Mouse (Mus musculus) lung, postnatal 36 days (tissue): ENCODE data around the gene Ankib1.
"Not testable (repeated sequence)": the region's sequence is repeated elsewhere in the genome, so short reads cannot be mapped to it uniquely, and the experiment has no call there.

Experiments used
- DNase-seq: peaks from one replicate; pipeline ENCODE4 v3.0.0; 2022; ENCODE audit warnings: mixed read lengths

Ankib1 gene

GRCm38 (mm10) chr5:3723415-3723814, 79.3 kb downstream of the Ankib1 start:
- no peak for DNase-seq

GRCm38 (mm10) chr5:3722873-3723272, 79.9 kb downstream of the Ankib1 start:
- no peak for DNase-seq

DNA sequence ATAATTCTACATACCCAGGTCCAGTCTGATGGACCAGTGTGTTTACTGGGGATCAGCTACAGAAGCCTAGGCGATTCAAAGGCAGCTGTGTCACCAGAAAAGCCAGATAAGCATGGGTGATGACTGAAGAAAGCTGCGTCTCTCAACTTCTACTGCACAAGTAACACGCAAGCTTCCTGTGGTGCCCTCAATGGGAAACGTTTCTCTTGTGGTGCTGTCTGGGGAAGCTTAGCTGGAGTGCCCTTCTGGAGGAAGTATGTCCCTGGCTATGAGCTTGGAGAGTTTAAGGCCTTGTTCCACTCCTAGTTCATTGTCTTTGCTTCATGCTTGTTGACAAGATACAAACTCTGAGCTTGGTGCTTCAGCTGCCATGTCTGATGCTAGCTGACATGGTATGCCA, 83.4 kb downstream of the Ankib1 start:
- no peak for DNase-seq

GRCm38 (mm10) chr5:3715800-3716199, 86.9 kb downstream of the Ankib1 start:
- no peak for DNase-seq

GRCm38 (mm10) chr5:3702180-3702579, 100.5 kb downstream of the Ankib1 start:
- no peak for DNase-seq

DNA sequence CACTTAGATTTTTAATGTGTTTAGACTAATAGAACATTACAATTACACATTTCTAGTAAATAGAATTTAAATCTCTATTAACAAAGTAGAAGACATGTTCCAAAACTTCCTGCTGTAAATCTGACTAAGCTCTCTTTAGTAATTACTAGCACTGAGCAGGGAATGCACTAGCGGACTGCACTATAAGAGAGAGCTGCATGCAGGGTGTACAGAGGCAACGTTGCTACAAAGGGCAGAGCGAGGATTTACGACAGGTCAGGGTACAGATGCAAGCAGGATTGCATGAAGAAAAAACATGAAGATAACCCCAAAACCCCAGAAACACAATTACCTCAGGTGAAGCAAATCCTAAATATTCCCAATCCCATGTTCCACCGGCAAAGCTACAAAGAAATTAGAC, 102.7 kb downstream of the Ankib1 start:
- DNase-seq = no peak

DNA sequence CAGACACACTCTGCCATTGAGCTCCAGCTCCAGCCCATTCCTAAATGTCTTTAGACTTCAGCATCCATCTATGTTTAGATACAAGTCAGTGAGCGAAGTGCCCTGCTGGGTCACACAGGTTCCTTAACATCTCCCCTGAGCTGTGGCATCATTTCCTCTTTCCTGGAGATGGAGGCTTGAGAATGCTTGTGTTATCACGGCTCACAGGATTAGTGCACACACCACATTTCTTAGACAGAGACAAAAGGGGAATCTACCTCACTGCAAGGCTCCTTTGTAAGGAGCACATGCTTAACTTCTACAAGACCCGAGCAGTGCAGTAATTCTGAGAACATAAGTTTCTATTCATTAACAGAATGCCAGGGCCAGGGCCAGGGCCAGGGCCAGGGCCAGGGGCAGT, 106.7 kb downstream of the Ankib1 start:
- no peak for DNase-seq

- no peak for DNase-seq
Observed at GRCm38 (mm10) chr5:3695191-3695590, 107.5 kb downstream of the Ankib1 start.

DNA sequence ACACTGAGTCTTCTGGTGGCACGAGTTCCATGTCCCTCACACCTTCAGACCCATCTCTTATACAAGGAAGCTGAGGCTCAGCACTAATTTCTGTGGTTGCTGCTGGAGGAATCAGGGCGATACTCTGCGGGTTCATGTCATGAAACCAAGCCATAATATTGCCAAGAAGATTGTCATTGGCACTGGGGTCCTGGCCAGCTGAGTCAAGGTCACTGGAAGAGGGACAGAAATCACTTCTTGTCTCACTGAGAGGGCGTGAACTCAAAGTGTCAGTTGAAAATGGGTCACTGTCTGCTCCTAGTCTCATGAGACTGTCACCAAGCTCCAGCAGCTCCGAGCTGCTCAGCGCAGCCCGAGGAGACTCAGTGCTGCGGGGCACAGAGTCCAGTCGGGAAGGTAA, 109.8 kb downstream of the Ankib1 start:
- no peak for DNase-seq

DNA sequence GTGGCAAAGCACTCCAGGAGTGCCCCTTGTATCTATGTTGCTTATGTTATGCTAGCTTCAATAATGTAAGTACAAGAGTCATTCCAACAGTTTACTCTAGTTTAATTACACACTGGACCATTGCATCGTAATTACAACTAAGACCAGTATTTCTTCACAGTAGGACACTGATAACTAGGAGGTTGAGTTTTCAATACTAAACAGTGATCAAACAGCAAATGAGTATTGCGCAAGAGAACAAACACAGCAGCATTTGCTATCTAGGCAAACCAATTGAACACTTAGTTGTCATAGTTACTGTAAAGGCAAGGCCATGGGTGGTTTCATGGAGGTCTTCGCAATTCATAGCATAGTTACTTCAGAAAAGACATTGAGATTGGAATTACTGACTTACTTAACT, 111.4 kb downstream of the Ankib1 start:
- no peak for DNase-seq

GRCm38 (mm10) chr5:3688298-3688697, 114.4 kb downstream of the Ankib1 start:
- DNase-seq = no peak

DNA sequence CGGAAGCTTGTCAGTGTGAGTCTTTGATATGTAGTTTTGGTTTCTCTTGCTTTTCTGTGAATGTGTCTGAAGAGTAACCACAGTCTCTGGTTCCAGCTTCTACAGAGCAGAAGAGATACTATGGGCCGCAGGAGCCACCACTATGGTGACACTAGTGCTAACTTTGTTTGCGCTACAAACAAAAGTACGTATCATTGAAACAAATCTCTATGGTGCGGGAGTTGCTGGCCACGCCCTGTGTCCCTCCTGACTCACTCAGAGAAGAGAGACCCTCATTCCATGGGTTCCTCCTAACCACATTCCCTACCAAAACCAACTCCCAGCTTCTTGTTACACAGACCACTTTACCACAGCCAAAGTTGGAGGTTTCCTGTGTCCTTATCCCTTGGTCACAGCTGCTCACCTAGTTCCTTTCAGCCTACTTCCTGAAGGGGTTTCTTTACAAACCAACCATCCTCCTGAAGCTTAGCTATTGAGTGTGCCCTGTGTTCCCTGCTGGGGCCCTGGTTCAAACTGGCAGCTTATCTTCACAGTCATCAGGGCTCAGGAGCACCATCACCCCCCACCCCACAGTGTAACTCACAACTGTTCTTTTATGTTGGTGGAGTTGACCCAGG, 132.7 kb downstream of the Ankib1 start:
- no peak for DNase-seq

- DNase-seq = no peak
Observed at GRCm38 (mm10) chr5:3666585-3666984, 136.1 kb downstream of the Ankib1 start.

DNA sequence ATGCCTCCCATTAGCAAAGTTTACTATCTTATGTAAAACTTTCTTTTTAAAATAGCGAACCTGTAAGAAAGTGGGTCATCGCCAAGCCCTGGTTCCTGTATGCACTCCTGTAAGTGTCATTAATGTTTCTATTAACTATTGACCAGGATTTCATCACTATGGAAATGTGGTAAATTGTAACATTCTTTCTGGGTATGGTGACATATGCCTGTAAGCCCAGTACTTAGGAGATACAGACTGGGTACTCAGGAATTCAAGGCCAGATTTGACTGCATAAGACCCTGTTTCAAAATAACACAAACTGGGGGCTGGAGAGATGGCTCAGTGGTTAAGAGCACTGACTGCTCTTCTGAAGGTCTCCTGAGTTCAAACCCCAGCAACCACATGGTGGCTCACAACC, 137.5 kb downstream of the Ankib1 start:
- DNase-seq = no peak

GRCm38 (mm10) chr5:3657085-3657484, 145.6 kb downstream of the Ankib1 start, which contains the start of gene Gatad1:
Gene Gatad1 (minus strand): TSS chr5:3657185.
- DNase-seq = no peak

DNA sequence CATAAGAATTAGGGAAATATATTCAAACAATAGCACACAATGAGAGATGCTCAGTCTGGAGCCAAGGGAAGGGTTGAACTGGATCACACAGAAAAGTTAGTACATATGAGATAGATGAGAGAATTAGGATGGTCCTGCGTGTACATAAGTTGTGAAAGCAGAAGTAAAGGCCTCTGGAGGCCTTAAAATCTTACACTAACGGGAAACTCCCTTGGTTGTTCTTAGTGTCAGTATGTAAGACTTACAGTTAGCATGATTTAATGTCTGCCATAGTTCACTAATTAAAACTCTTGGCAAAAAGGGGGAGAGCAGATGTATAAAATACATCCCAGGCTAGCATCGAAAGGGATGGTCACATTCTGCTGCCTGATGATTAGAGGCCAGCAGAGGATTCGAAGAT, 148.9 kb downstream of the Ankib1 start:
- no peak for DNase-seq

- not testable (repeated sequence) for DNase-seq
Observed at GRCm38 (mm10) chr5:3652903-3653575, 149.7 kb downstream of the Ankib1 start.

GRCm38 (mm10) chr5:3651621-3652020, 151.1 kb downstream of the Ankib1 start:
- DNase-seq = no peak

GRCm38 (mm10) chr5:3650881-3651280, 151.8 kb downstream of the Ankib1 start, which contains the start of gene Tmbim7:
Gene Tmbim7 (plus strand): TSS chr5:3651181.
- no peak for DNase-seq

DNA sequence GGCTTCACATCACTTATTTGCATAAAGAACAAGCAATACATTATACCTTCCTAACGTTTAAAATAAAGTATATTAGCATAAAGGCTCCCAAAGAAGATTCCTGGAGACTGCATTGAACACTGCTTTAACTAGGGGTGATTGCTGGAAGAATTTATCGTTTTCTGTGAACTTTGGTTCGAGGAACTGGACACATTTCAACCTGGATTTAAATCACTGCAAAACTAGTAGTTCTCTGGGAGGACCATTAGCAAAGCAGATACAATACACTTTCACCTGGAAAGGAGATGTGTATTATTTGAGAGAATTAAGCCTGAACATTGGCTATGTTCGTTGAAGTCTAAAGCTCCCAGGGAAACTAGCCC, 153.9 kb downstream of the Ankib1 start:
- DNase-seq = no peak

DNA sequence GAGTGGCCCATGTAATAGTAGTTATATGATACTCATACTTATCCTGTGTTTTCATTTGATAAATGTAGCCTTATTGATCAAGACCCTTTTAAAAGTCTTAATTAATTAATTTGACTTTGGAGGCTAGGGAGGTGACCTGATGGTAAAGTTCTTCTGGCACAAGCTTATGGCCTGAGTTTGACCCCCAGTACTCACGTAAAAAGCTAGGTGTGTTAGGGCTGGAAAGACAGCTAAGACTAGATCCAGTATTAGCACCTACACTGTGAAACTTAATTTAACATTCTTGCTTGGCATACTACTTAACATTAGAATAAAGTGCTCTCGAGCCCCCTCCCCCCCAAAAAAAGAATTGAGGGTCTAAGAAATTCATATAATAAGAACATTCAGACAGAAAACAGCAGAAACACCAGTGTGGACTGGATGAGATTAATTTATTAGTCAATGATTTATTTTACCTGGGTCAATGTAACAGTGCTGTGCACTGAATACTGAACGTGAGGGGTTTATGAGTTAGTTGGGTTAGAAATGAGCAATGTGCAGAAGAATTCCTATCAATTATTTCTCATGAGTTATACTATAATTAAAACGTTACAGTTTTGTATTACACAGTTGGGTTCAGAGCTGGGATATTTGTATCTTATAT, 154.4 kb downstream of the Ankib1 start:
- no peak for DNase-seq

DNA sequence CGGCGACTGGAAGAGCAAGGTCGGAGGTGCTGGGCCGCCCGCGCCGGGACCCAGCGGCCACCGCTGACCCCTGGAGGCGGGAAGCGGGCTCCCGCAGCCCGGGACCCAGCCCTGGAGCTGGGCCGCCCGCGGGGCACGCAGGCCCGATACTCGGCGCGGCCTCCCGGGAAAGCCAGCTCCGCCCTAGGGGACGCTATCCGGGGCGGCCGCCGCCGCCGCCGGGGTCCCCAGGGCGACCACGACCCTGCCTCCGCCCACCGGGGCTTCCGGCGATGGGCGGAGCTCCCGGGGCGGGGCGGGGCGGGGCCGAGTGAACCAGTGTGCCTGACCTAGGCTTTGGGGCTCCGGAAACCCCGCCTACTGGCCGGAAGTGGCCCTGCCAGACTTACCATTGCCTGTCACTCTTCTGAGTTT, 155.0 kb downstream of the Ankib1 start:
- DNase-seq = peak; percentile 96

DNA sequence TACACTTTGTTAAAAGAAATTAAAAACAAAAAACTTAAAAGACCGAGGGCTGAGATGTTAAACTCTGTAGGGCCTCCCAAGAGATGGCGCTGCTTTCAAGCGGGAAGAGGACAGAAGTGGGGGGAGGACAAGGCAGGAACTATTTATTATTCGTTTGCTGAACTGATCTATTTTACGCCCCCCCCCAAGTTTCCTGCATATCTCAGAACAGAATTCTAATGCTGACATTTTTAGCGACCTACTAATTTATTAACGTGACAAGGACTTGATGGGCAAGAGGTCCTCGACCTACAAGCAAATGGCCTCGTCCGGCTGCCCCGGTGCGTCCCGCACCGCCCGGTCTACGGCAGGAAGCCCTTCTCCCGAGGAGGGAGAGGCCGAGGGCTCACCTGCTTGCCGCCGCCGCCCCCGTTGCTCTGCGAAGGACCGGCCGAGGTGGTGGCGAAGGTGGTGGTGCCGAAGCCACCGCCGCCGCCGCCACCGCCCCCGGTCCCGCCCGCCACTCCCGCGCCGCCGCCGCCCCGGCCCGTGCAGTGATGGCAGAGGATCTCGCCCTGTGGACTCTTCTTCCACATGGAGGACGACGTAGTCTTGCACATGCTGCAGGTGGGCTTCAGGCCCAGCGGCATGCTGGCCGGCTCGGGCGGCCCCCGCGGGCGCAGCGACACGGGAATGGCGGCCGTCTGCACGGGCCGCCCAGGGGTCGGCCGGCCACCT, 155.6 kb downstream of the Ankib1 start:
- DNase-seq = peak; percentile 70

DNA sequence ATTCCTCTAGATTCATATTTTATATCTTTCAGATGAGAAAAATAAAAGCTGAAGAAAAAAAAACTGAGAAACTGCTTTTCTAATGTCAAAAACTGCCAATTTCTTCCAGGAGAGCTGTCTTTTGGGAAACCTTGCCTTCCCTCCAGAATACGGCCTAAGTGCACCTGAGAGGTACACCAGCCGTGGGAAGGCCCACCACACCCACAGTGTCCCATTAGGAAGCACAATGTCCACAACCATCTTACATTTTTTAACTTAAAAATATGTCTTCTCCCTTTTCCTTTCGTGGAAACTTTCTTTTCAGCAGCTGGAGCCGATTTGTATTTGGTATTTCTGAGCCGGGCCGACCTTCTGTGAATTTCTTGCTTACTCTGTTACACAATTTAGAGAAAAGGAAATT, 156.2 kb downstream of the Ankib1 start:
- DNase-seq = no peak
